Mouse (Mus musculus) A20 (cell line): ENCODE measurements around the gene Hoxb3.

Source experiments
- DNase-seq: peaks from one replicate; pipeline ENCODE4 v3.0.0-alpha.2; 2011; ENCODE audit warnings: low read depth, low spot score

Gene Hoxb3

GRCm38 (mm10) chr11:96338957-96339855 is 16.1 kb downstream of the Hoxb3 start:
- no peak for DNase-seq

- DNase-seq = no peak
These were observed 17.7 kb downstream of the Hoxb3 start for GRCm38 (mm10) chr11:96340698-96341365.

- DNase-seq = no peak
These were observed 18.8 kb downstream of the Hoxb3 start for GRCm38 (mm10) chr11:96341701-96342575.

DNA sequence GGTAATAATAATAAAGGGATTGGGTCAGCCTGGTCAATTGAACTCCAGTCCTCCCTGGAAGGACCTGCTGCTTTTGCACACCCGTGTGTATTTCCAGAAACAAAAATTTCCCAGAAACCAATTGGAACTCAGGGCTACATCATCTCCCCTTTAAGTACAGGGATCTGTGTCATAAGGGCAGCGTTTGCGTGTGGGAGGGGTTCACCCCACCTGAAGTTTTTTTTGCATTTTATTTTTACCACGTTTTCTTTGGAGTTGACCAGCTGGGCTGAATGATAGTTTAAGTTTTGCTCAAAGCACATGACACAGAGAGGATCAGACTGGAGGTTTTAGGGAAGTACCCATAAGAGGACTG is 19.4 kb downstream of the Hoxb3 start:
- DNase-seq = no peak

GRCm38 (mm10) chr11:96343206-96343745 is 20.1 kb downstream of the Hoxb3 start:
- DNase-seq = no peak

DNA sequence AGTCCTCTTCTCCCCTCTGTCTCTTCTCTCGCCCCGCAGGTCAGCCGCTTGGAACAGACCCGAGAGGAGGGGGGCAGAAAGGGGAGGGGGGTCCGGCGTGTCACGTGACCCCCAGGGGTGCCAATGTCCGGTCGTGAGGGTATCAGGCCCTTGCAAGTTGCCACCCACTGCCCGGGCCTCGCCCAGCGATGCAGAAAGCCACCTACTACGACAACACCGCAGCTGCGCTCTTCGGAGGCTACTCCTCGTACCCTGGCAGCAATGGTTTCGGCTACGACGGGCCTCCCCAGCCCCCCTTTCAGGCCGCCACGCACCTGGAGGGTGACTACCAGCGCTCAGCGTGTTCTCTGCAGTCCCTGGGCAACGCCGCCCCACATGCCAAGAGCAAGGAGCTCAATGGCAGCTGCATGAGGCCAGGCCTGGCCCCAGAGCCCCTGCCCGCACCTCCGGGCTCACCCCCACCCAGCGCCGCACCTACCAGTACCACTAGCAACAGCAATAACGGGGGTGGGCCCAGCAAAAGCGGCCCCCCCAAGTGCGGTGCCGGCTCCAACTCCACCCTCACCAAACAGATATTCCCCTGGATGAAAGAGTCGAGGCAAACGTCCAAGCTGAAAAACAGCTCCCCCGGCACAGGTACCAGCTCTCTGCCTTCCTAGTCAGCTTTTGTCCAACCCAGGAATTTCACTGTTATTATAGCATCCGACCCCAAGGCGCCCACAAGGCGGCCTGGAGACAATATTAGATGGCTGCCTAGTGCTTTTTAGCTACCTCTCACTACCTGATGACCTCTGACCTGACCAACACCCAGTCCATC is 21.1 kb downstream of the Hoxb3 start:
- DNase-seq = peak; percentile 91

DNA sequence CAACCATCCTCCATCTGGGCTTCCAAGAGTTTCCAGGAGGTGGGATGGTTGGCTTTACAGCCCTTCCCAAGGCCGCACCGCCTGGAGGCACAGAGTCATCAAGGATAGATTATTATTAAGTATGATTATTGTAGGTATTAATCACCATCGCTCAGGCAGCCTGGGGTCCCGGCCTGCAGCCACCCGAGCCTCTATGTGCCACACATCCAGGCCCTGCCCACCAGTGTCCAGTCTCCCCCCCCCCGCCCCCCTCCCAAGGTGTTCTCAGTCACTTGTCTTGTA is 21.7 kb downstream of the Hoxb3 start:
- no peak for DNase-seq

DNA sequence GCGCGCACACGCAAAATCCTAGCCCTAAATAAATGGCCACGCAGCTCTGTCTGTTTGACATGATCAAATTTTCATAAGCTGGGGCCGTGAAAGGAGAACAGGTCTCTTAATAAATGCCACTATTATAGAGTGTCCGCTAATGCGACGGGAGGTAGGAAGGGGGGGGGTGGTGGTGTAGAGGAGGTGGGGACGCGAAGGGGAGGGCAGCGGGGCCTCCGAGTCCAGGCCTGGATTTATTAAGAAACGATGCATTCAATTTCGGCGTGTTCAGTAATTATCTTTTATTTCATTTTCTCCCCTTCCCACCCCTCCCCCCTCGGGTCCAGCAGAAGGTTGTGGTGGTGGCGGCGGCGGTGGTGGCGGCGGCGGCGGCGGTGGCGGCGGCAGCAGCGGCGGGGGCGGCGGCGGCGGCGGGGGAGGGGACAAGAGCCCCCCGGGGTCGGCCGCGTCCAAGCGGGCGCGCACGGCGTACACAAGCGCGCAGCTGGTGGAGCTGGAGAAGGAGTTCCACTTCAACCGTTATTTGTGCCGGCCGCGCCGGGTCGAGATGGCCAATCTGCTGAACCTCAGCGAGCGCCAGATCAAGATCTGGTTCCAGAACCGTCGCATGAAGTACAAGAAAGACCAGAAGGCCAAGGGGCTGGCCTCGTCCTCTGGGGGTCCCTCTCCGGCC is 22.2 kb downstream of the Hoxb3 start:
- DNase-seq = no peak

GRCm38 (mm10) chr11:96345893-96346806 is 23.0 kb downstream of the Hoxb3 start:
- DNase-seq = no peak

DNA sequence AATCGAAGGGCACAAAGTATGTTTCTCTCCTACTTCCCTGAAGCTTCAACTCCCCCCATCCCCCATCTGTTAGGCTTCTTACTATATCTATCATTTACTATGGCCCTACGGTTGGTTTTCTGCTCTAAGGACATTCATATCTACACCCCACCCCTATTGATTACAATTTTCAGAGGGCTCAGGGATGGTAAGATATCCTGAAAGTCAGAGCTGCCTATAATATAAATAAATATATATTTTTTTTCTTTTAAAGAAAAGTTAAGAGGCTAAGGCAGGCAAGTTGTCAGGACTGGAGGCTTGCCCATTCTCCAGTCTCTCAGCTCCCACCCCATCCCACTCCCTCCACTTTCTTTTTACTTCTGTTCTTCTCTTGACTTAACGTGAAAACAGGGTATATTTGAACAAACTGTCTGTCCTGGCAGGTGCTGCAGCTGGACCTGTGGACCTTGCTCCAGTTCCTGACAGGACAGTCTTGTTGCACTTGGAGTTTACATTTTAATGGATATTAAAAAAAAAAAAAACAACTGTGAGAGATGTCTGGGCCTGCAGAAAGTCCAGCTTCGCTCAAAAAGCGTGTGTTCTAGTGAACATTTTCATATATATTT is 23.9 kb downstream of the Hoxb3 start:
- no peak for DNase-seq

- no peak for DNase-seq
These were observed 24.6 kb downstream of the Hoxb3 start for GRCm38 (mm10) chr11:96347717-96348116.

- no peak for DNase-seq
These were observed 25.2 kb downstream of the Hoxb3 start for GRCm38 (mm10) chr11:96348141-96348928.

DNA sequence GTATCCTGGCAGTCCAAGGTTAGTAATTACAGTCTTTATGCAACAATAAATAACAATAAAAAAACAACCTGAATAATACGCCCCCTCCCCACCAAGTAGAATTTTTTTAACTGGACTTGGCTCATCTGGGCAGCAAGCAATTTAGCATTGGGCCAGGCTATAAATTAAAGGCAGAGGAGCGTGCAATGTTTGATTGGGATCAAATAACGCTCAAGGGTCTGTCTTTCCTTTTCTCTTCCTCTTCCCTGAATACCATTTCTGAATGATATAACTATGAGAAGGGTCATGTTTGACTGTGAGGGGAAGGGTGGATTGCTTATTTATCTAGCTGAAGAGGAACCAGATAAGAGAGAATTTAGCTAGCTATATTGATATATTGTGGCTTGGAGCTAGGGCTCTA is 25.9 kb downstream of the Hoxb3 start:
- DNase-seq = no peak

GRCm38 (mm10) chr11:96349491-96350340 is 26.6 kb downstream of the Hoxb3 start:
- DNase-seq = no peak

- no peak for DNase-seq
These were observed 27.2 kb downstream of the Hoxb3 start, which contains the start of gene Hoxb2 for GRCm38 (mm10) chr11:96350341-96350624. TSS of gene Hoxb2 (plus strand) at chr11:96350525.

- no peak for DNase-seq
These were observed 27.7 kb downstream of the Hoxb3 start for GRCm38 (mm10) chr11:96350791-96351190.

DNA sequence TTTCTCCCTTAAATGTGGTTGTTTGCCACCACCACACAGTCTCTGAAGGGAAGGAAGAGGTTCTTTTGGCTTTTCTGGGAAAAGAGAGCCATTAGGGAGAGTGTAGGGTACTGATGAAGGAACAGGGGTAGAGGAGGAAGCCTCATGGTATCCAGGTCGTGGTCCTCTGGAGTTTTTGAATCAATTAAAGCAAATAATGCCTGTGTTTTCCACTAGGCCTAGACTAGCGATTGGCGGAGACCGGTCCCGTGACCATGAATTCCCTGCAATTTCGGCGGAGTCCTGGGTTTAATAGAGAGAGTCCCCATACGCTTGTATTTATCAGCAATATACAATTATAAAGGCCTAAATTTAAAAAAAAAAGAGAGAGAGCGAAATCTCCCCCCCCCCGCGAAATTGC is 28.2 kb downstream of the Hoxb3 start:
- no peak for DNase-seq

- no peak for DNase-seq
These were observed 28.7 kb downstream of the Hoxb3 start for GRCm38 (mm10) chr11:96351831-96352230.
